Mouse (Mus musculus) bone marrow macrophage, adult 2 months (primary cell): Measurements from ENCODE around the gene Manf.

Experiments used
- CTCF ChIP-seq: IDR thresholded peaks from 2 replicates; pipeline ENCODE4 v1.5.1; 2012; ENCODE audit warnings: low read depth, mild to moderate bottlenecking, low read length, moderate library complexity
- POLR2A ChIP-seq: IDR thresholded peaks from 2 replicates; pipeline ENCODE4 v1.6.1; 2012; ENCODE audit warnings: mild to moderate bottlenecking, low read depth, low read length, borderline replicate concordance

DNA sequence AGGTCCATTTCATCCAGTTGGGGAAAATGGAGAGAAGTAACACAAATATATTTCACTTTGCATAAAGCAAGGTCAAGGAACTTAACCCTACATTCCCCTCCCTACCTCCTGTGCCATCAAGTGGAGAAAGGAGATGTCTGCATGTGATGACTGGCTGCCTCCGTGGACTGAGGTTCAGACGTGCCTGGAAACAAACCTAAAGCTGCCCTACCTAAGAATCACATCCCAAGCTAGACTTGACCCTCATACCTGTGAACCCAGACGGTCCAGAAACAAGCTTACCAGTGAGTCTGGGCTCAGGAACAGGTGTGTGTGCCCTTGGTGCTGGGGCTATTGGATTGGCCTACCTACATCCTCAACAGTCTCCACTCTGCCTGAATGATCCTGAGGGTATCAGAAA, 1.5 kb upstream of the Manf start:
- TF ChIP-seq CTCF (no peak), POLR2A (no peak)
